Mouse (Mus musculus) kidney, adult 11 months (tissue): ENCODE results near the gene Gm4884.
"Not testable (repeated sequence)": the region's sequence is repeated elsewhere in the genome, so short reads cannot be mapped to it uniquely, and the experiment has no call there.

Experiments
- DNase-seq: peaks from one replicate; pipeline ENCODE4 v3.0.0; 2022

Gene Gm4884

GRCm38 (mm10) chr7:41032419-41032818 is at the start of gene Gm4884:
Gene Gm4884 (plus strand): TSS chr7:41032719.
- not testable (repeated sequence) for DNase-seq

GRCm38 (mm10) chr7:40987243-40987642 is 45.3 kb upstream of the Gm4884 start, which contains the start of gene 4930433I11Rik:
Gene 4930433I11Rik (plus strand): TSS chr7:40987543.
- DNase-seq, result no peak

DNA sequence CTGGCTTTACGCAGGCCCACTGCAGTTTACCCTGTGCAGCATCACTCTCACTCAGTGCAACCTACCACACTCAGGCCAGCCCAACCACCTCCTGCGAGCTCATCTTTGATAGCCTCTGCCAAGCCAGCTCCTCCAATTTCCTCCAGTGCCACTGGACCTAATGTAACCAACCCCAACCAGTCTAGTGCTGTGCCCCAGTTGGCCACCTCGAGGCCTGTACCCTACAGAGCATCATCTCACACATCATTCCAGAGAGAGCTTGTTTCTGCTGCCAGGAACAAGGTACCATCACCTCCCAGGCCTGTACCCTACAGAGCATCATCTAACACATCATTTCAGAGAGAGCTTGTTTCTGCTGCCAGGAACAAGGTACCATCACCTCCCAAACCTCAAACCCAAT is 11.5 kb downstream of the Gm4884 start:
- DNase-seq, result not testable (repeated sequence)
